Mouse (Mus musculus): ENCODE measurements around the gene Iqch.

GRCm38 (mm10) chr9:63420396-63420795 lies 181.9 kb downstream of the Iqch start:
- TF ChIP-seq CTCF (IDR thresholded peaks at IDR 0.05; ENCODE audit: borderline replicate concordance, insufficient read depth, low read length): no peak
- no peak for TF ChIP-seq POLR2A (IDR thresholded peaks at IDR 0.05; ENCODE audit: low read depth, low read length)
